Mouse (Mus musculus): ENCODE data around the gene Utrn. TPM values are rescaled to one million over a fixed set of nuclear protein-coding genes. Genes with fewer than 3 reads are reported as not detected.

Gene Utrn
- polyA plus RNA-seq, 1 experiment = 35.6 TPM

DNA sequence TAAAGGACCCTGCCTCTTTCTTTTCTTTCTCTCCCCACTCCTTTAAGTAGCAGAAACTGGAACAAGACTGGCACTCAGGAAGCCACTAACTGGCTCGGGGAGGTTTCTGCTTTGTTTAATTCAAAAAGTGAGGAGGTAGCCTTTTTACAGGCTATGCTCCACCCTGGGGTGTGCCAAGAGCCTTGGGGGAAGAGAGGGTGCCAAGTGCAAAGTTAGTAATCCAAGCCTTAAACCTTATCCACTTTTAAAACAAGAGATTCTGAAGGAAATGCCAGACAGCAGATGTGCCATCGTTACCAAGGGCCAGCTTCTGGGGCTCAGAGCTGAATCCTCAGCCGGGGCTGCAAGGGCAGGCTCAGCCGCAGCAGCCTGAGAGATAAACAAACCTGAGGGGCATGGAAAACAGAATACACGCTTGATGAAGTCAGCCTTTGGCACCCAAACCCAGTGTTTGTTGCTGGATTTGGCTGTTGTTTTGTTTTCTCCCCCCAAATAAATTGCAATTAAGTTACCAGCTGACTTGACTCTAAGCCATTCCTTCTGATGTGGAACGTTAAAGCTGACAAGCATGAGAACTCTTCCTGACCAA lies 322.0 kb downstream of the Utrn start:
- Histone ChIP-seq H3K4me1 (ENCODE audit: control insufficient read depth, insufficient read depth, low read length) (peaks cover 3% of the 10 kb centered on the region; the same call in 1 of the 2 replicates), H3K27ac (ENCODE audit: insufficient read depth, low read length) (no peak overlapping the region), H3K4me3 (ENCODE audit: insufficient read depth, low read length) (no peak overlapping the region)
- TF ChIP-seq POLR2A (IDR thresholded peaks at IDR 0.05; ENCODE audit: extremely low read depth, insufficient read depth, low read length) (no peak), CTCF (IDR thresholded peaks at IDR 0.05; ENCODE audit: extremely low read depth, insufficient read depth, low read length) (no peak)

GRCm38 (mm10) chr10:12545440-12545839 lies 323.7 kb downstream of the Utrn start:
- peaks cover 3% of the 10 kb centered on the region; the same call in 1 of the 2 replicates for H3K4me1 ChIP-seq (ENCODE audit: control insufficient read depth, insufficient read depth, low read length)
- TF ChIP-seq CTCF (IDR thresholded peaks at IDR 0.05; ENCODE audit: extremely low read depth, insufficient read depth, low read length) (no peak), POLR2A (IDR thresholded peaks at IDR 0.05; ENCODE audit: extremely low read depth, insufficient read depth, low read length) (no peak)
- no peak overlapping the region for H3K27ac ChIP-seq (ENCODE audit: insufficient read depth, low read length)
- H3K4me3 ChIP-seq (ENCODE audit: insufficient read depth, low read length) = no peak overlapping the region

- H3K4me3 ChIP-seq (ENCODE audit: insufficient read depth, low read length) = no peak overlapping the region
- no peak overlapping the region for H3K27ac ChIP-seq (ENCODE audit: insufficient read depth, low read length)
- TF ChIP-seq CTCF (IDR thresholded peaks at IDR 0.05; ENCODE audit: extremely low read depth, insufficient read depth, low read length) (no peak), POLR2A (IDR thresholded peaks at IDR 0.05; ENCODE audit: extremely low read depth, insufficient read depth, low read length) (no peak)
- no peaks in the 10 kb centered on the region for H3K4me1 ChIP-seq (ENCODE audit: control insufficient read depth, insufficient read depth, low read length)
Observed at GRCm38 (mm10) chr10:12541757-12542156, 327.4 kb downstream of the Utrn start.

DNA sequence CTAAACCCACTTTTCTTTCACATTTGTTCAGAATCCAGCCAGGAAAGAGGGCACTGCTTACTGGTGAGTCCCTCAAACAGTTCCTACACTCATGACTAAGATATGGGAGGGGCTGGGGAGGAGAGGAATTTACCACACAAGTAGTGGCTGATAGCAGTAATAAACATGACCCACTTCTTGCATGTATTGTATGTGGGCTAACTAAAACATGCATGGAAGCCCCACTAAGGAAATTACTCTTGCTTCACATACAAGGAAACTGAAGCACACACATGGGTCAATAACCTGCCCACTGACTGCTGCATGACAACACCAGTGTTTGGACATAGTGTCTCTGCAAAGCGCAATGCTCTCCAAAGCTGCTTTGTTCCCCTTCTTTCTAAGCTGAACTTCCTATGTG lies 333.9 kb downstream of the Utrn start:
- H3K4me1 ChIP-seq (ENCODE audit: control insufficient read depth, insufficient read depth, low read length) = no peaks in the 10 kb centered on the region
- H3K4me3 ChIP-seq (ENCODE audit: insufficient read depth, low read length) = no peak overlapping the region
- no peak for TF ChIP-seq CTCF (IDR thresholded peaks at IDR 0.05; ENCODE audit: extremely low read depth, insufficient read depth, low read length)
- no peak for TF ChIP-seq POLR2A (IDR thresholded peaks at IDR 0.05; ENCODE audit: extremely low read depth, insufficient read depth, low read length)
- H3K27ac ChIP-seq (ENCODE audit: insufficient read depth, low read length) = no peak overlapping the region

GRCm38 (mm10) chr10:12534801-12535200 lies 334.4 kb downstream of the Utrn start:
- Histone ChIP-seq H3K4me1 (ENCODE audit: control insufficient read depth, insufficient read depth, low read length) (no peaks in the 10 kb centered on the region), H3K4me3 (ENCODE audit: insufficient read depth, low read length) (no peak overlapping the region), H3K27ac (ENCODE audit: insufficient read depth, low read length) (no peak overlapping the region)
- TF ChIP-seq POLR2A (IDR thresholded peaks at IDR 0.05; ENCODE audit: extremely low read depth, insufficient read depth, low read length) = no peak
- TF ChIP-seq CTCF (IDR thresholded peaks at IDR 0.05; ENCODE audit: extremely low read depth, insufficient read depth, low read length) = no peak

DNA sequence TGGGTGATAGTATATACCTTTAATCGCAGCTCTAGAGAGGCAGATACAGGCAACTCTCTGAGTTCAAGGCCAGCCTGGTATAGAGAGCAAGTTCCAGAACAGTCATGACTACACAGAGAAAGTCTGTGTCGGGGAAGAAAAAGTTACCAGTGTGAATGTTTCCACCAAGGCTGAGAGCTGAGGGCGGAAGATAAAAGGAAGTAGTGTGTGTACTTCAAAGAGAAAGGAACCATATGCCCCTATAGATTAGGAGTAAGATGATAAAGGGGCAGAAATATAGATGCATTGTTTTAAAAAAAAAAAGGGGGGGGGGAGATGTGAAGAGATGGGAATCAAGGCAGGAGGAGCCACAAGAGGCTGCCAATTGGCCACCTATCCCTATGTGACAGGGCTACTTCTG lies 334.9 kb downstream of the Utrn start:
- Histone ChIP-seq H3K27ac (ENCODE audit: insufficient read depth, low read length) (no peak overlapping the region), H3K4me3 (ENCODE audit: insufficient read depth, low read length) (no peak overlapping the region), H3K4me1 (ENCODE audit: control insufficient read depth, insufficient read depth, low read length) (no peaks in the 10 kb centered on the region)
- TF ChIP-seq POLR2A (IDR thresholded peaks at IDR 0.05; ENCODE audit: extremely low read depth, insufficient read depth, low read length) (no peak), CTCF (IDR thresholded peaks at IDR 0.05; ENCODE audit: extremely low read depth, insufficient read depth, low read length) (no peak)

GRCm38 (mm10) chr10:12522078-12522477 lies 347.1 kb downstream of the Utrn start:
- Histone ChIP-seq H3K4me3 (ENCODE audit: insufficient read depth, low read length) (no peak overlapping the region), H3K4me1 (ENCODE audit: control insufficient read depth, insufficient read depth, low read length) (peaks cover 2% of the 10 kb centered on the region; the same call in 1 of the 2 replicates), H3K27ac (ENCODE audit: insufficient read depth, low read length) (no peak overlapping the region)
- TF ChIP-seq POLR2A (IDR thresholded peaks at IDR 0.05; ENCODE audit: extremely low read depth, insufficient read depth, low read length) = no peak
- TF ChIP-seq CTCF (IDR thresholded peaks at IDR 0.05; ENCODE audit: extremely low read depth, insufficient read depth, low read length) = no peak

- TF ChIP-seq POLR2A (IDR thresholded peaks at IDR 0.05; ENCODE audit: extremely low read depth, insufficient read depth, low read length) (no peak), CTCF (IDR thresholded peaks at IDR 0.05; ENCODE audit: extremely low read depth, insufficient read depth, low read length) (no peak)
- Histone ChIP-seq H3K4me1 (ENCODE audit: control insufficient read depth, insufficient read depth, low read length) (peaks cover 2% of the 10 kb centered on the region; the same call in 1 of the 2 replicates), H3K27ac (ENCODE audit: insufficient read depth, low read length) (no peak overlapping the region), H3K4me3 (ENCODE audit: insufficient read depth, low read length) (no peak overlapping the region)
Observed at GRCm38 (mm10) chr10:12518162-12518561, 351.0 kb downstream of the Utrn start.

DNA sequence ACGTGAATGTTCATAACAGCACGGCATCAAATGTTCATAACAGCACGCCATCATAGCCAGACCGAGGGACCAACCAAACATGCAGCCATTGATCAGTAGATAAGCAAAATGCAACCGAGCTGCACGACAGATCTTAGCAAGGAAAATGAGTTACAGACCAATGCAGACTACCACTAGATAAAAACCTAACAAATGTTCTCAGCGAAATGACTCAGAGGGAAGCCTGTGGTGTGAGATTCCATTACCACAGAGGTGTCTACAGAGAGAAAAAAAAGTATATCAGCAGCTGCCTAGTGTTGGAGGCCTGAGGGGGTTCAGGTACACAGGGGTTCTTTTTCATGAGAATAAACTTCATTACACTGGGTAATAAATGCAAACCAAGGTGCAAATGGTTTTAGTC lies 363.6 kb downstream of the Utrn start:
- no peak overlapping the region for H3K27ac ChIP-seq (ENCODE audit: insufficient read depth, low read length)
- TF ChIP-seq POLR2A (IDR thresholded peaks at IDR 0.05; ENCODE audit: extremely low read depth, insufficient read depth, low read length) = no peak
- no peak for TF ChIP-seq CTCF (IDR thresholded peaks at IDR 0.05; ENCODE audit: extremely low read depth, insufficient read depth, low read length)

GRCm38 (mm10) chr10:12500489-12500888 lies 368.7 kb downstream of the Utrn start:
- no peaks in the 10 kb centered on the region for H3K4me1 ChIP-seq (ENCODE audit: control insufficient read depth, insufficient read depth, low read length)
- TF ChIP-seq POLR2A (IDR thresholded peaks at IDR 0.05; ENCODE audit: extremely low read depth, insufficient read depth, low read length) (no peak), CTCF (IDR thresholded peaks at IDR 0.05; ENCODE audit: extremely low read depth, insufficient read depth, low read length) (no peak)
- no peak overlapping the region for H3K27ac ChIP-seq (ENCODE audit: insufficient read depth, low read length)
- no peak overlapping the region for H3K4me3 ChIP-seq (ENCODE audit: insufficient read depth, low read length)

More for the DNA sequence above, 363.6 kb downstream of the Utrn start:
- Histone ChIP-seq H3K4me3 (ENCODE audit: insufficient read depth, low read length) (no peak overlapping the region), H3K4me1 (ENCODE audit: control insufficient read depth, insufficient read depth, low read length) (no peaks in the 10 kb centered on the region)

Measured in cortical plate, adult 2 months (tissue).